10 mouse cellular contexts compared by ENCODE assay signal in genomic region chr12:107752587-107752986, GRCm38 (mm10).
DNase-seq lines count a peak whose midpoint lies in the region; ATAC-seq and TF ChIP-seq lines count a peak whose summit lies in the region.
"Had no signal": no experiment of that assay in that cellular context is flagged by ENCODE, and none has a peak within 500 bp of the region (broad histone marks: within the 10 kb centered on the region; RNA-seq: fewer than 3 reads in every experiment).

No protein-coding gene starts in this region.

- no peak overlapping the region for H3K27ac ChIP-seq in liver, embryonic 11.5 days (ENCODE audit: low read depth, low read length)
- H3K27ac ChIP-seq in forebrain, embryonic 14.5 days (ENCODE audit: low read depth, low read length): no peak overlapping the region
- peak overlapping the region; percentile 44; the same call in 1 of the 2 replicates for H3K27ac ChIP-seq in thymus, adult 2 months (ENCODE audit: control insufficient read depth, insufficient read depth, low read length)
- H3K27ac ChIP-seq in kidney, embryonic 14.5 days (ENCODE audit: low read depth, low read length): no peak overlapping the region
- H3K27ac ChIP-seq: hindbrain, embryonic 15.5 days; neural tube, embryonic 15.5 days had no signal

- TF ChIP-seq CTCF in thymus, adult 2 months (IDR thresholded peaks at IDR 0.05; ENCODE audit: borderline replicate concordance, control insufficient read depth, extremely low read depth, insufficient read depth, low read length, poor library complexity): no peak

- H3K9ac ChIP-seq in liver, embryonic 11.5 days (ENCODE audit: low read depth, low read length): no peak overlapping the region
- no peak overlapping the region for H3K9ac ChIP-seq in forebrain, embryonic 14.5 days (ENCODE audit: low read length)
- H3K9ac ChIP-seq in kidney, embryonic 14.5 days (ENCODE audit: low read depth, low read length): no peak overlapping the region
- H3K9ac ChIP-seq: hindbrain, embryonic 15.5 days; neural tube, embryonic 15.5 days had no signal

- no peak for ATAC-seq in liver, embryonic 11.5 days (replicated peaks; ENCODE audit: low FRiP score)
- ATAC-seq in activated CD4-positive, CD25-positive, alpha-beta regulatory T cell, adult 4 months: peak; percentile 49
- ATAC-seq in forebrain, embryonic 14.5 days: peak; percentile 29; the same call in 1 of the 2 replicates
- no peak for ATAC-seq in kidney, embryonic 14.5 days (ENCODE audit: low FRiP score, low TSS enrichment)

- no peaks in the 10 kb centered on the region for H3K9me3 ChIP-seq in liver, embryonic 11.5 days (ENCODE audit: control insufficient read depth, low read length)
- no peaks in the 10 kb centered on the region for H3K9me3 ChIP-seq in forebrain, embryonic 14.5 days (replicated peaks; ENCODE audit: control insufficient read depth, low read length)
- no peaks in the 10 kb centered on the region for H3K9me3 ChIP-seq in kidney, embryonic 14.5 days (ENCODE audit: control insufficient read depth, low read length)
- H3K9me3 ChIP-seq: hindbrain, embryonic 15.5 days; neural tube, embryonic 15.5 days had no signal

- TF ChIP-seq POLR2A in thymus, adult 2 months (IDR thresholded peaks at IDR 0.05; ENCODE audit: control insufficient read depth, extremely low read depth, insufficient read depth, low read length, poor library complexity): peak; percentile 16; the same call in 1 of the 2 replicates

- WGBS in liver, embryonic 11.5 days: 36% methylated on average over 8 of the region's 8 CpGs
- WGBS in forebrain, embryonic 14.5 days: 20% methylated on average over 8 of the region's 8 CpGs
- 7% methylated on average over 8 of the region's 8 CpGs for WGBS in thymus, adult 2 months
- 33% methylated on average over 8 of the region's 8 CpGs for WGBS in kidney, embryonic 14.5 days

- H3K4me1 ChIP-seq in liver, embryonic 11.5 days (replicated peaks; ENCODE audit: control insufficient read depth, insufficient read depth, low read length): no peaks in the 10 kb centered on the region; the same call in 1 of the 2 replicates
- peaks cover 18% of the 10 kb centered on the region for H3K4me1 ChIP-seq in forebrain, embryonic 14.5 days (ENCODE audit: control insufficient read depth, insufficient read depth, low read length)
- H3K4me1 ChIP-seq in thymus, adult 2 months (replicated peaks; ENCODE audit: control insufficient read depth, insufficient read depth, low read length): peaks cover 81% of the 10 kb centered on the region
- H3K4me1 ChIP-seq in kidney, embryonic 14.5 days (ENCODE audit: control insufficient read depth, insufficient read depth, low read length): 0 out of 2 replicates have a peak, but pooled peaks cover 6% of the 10 kb centered on the region
- H3K4me1 ChIP-seq: neural tube, embryonic 15.5 days had no signal

- DNase-seq in liver: peak; percentile 14
- no peak for DNase-seq in liver, embryonic 11.5 days (ENCODE audit: low spot score)
- peak; percentile 36 for DNase-seq in forebrain, embryonic 14.5 days (ENCODE audit: low spot score)
- peak; percentile 79 for DNase-seq in thymus, adult 2 months
- DNase-seq in ovary, postnatal 14 days (ENCODE audit: low spot score): no peak
- no peak for DNase-seq in ovary, adult 18-20 months (ENCODE audit: low spot score)

- no peaks in the 10 kb centered on the region for H3K27me3 ChIP-seq in liver, embryonic 11.5 days (replicated peaks; ENCODE audit: control insufficient read depth, insufficient read depth, low read length)
- H3K27me3 ChIP-seq in forebrain, embryonic 14.5 days (replicated peaks; ENCODE audit: control insufficient read depth, insufficient read depth, low read length): no peaks in the 10 kb centered on the region
- no peaks in the 10 kb centered on the region for H3K27me3 ChIP-seq in thymus, adult 2 months (ENCODE audit: control insufficient read depth, insufficient read depth, low read length)
- no peaks in the 10 kb centered on the region for H3K27me3 ChIP-seq in kidney, embryonic 14.5 days (ENCODE audit: control insufficient read depth, insufficient read depth, low read length)
- H3K27me3 ChIP-seq: hindbrain, embryonic 15.5 days; neural tube, embryonic 15.5 days had no signal

- H3K36me3 ChIP-seq in liver, embryonic 11.5 days (ENCODE audit: control insufficient read depth, insufficient read depth, low read length): no peaks in the 10 kb centered on the region
- H3K36me3 ChIP-seq in forebrain, embryonic 14.5 days (ENCODE audit: control insufficient read depth, insufficient read depth, low read length): no peaks in the 10 kb centered on the region
- H3K36me3 ChIP-seq in thymus, adult 2 months (ENCODE audit: control insufficient read depth, insufficient read depth, low read length): no peaks in the 10 kb centered on the region
- no peaks in the 10 kb centered on the region for H3K36me3 ChIP-seq in kidney, embryonic 14.5 days (ENCODE audit: control insufficient read depth, insufficient read depth, low read length)
- H3K36me3 ChIP-seq: hindbrain, embryonic 15.5 days; neural tube, embryonic 15.5 days had no signal

- H3K4me3 ChIP-seq in liver, embryonic 11.5 days (ENCODE audit: low read depth, low read length): no peak overlapping the region
- no peak overlapping the region for H3K4me3 ChIP-seq in forebrain, embryonic 14.5 days (ENCODE audit: low read depth, low read length)
- H3K4me3 ChIP-seq in thymus, adult 2 months (ENCODE audit: control insufficient read depth, insufficient read depth, low read length): no peak overlapping the region
- no peak overlapping the region for H3K4me3 ChIP-seq in kidney, embryonic 14.5 days (ENCODE audit: low read length)
- H3K4me3 ChIP-seq: hindbrain, embryonic 15.5 days; neural tube, embryonic 15.5 days had no signal

- no peak overlapping the region for H3K4me2 ChIP-seq in liver, embryonic 11.5 days
- no peak overlapping the region for H3K4me2 ChIP-seq in forebrain, embryonic 14.5 days (ENCODE audit: low read length)
- H3K4me2 ChIP-seq in kidney, embryonic 14.5 days (replicated peaks; ENCODE audit: low read depth, low read length): no peak overlapping the region
- H3K4me2 ChIP-seq: hindbrain, embryonic 15.5 days; neural tube, embryonic 15.5 days had no signal

Comparison
In these comparisons a context has a peak if more than half of its experiments do, and no peak if none do; other contexts are left out.
1. DNase-seq: peak in liver (single experiment), forebrain, embryonic 14.5 days (single experiment) and thymus, adult 2 months (single experiment); none in liver, embryonic 11.5 days (single experiment), ovary, postnatal 14 days (single experiment) and ovary, adult 18-20 months (single experiment).
2. ATAC-seq: peak in activated CD4-positive, CD25-positive, alpha-beta regulatory T cell, adult 4 months (single experiment) and forebrain, embryonic 14.5 days (single experiment); none in liver, embryonic 11.5 days (single experiment) and kidney, embryonic 14.5 days (single experiment).